Mouse (Mus musculus): ENCODE data around the gene Mthfd2. TPM values are rescaled to one million over a fixed set of nuclear protein-coding genes. Genes with fewer than 3 reads are reported as not detected.
"Not testable (repeated sequence)": the region's sequence is repeated elsewhere in the genome, so short reads cannot be mapped to it uniquely, and the experiment has no call there.

Gene Mthfd2
- total RNA-seq (2022): 1 to 10 TPM; 1.0 to 2.2 (median 1.9) TPM

GRCm38 (mm10) chr6:83325525-83326393 is at the start of gene Mthfd2, which contains the start of gene Mob1a:
Gene Mthfd2 (minus strand): TSS chr6:83325908.
Gene Mob1a (plus strand): TSS chr6:83326016.
- DNase-seq (ENCODE audit: low spot score): peak; percentile 96

GRCm38 (mm10) chr6:83373704-83374300 is 48.1 kb upstream of the Mthfd2 start:
- peak; percentile 24 for DNase-seq (ENCODE audit: low spot score)

- DNase-seq (ENCODE audit: low spot score): no peak
Observed at GRCm38 (mm10) chr6:83371350-83371749, 45.6 kb upstream of the Mthfd2 start.

GRCm38 (mm10) chr6:83370316-83370965 is 44.7 kb upstream of the Mthfd2 start:
- no peak for DNase-seq (ENCODE audit: low spot score)

GRCm38 (mm10) chr6:83363075-83363474 is 37.4 kb upstream of the Mthfd2 start:
- no peak for DNase-seq (ENCODE audit: low spot score)

GRCm38 (mm10) chr6:83361523-83362248 is 36.0 kb upstream of the Mthfd2 start:
- no peak for DNase-seq (ENCODE audit: low spot score)

GRCm38 (mm10) chr6:83357436-83357835 is 31.7 kb upstream of the Mthfd2 start:
- DNase-seq (ENCODE audit: low spot score): no peak

GRCm38 (mm10) chr6:83356569-83357138 is 30.9 kb upstream of the Mthfd2 start:
- peak; percentile 83 for DNase-seq (ENCODE audit: low spot score)

GRCm38 (mm10) chr6:83354856-83355781 is 29.4 kb upstream of the Mthfd2 start:
- no peak for DNase-seq (ENCODE audit: low spot score)

GRCm38 (mm10) chr6:83352666-83353410 is 27.1 kb upstream of the Mthfd2 start:
- DNase-seq (ENCODE audit: low spot score): no peak

GRCm38 (mm10) chr6:83351490-83352160 is 25.9 kb upstream of the Mthfd2 start:
- DNase-seq (ENCODE audit: low spot score): no peak

- no peak for DNase-seq (ENCODE audit: low spot score)
Observed at GRCm38 (mm10) chr6:83350851-83351405, 25.2 kb upstream of the Mthfd2 start.

GRCm38 (mm10) chr6:83350172-83350571 is 24.5 kb upstream of the Mthfd2 start:
- DNase-seq (ENCODE audit: low spot score): no peak

- DNase-seq (ENCODE audit: low spot score): peak; percentile 87
Observed at GRCm38 (mm10) chr6:83349274-83349958, 23.7 kb upstream of the Mthfd2 start.

GRCm38 (mm10) chr6:83348873-83349272 is 23.2 kb upstream of the Mthfd2 start, which contains the start of gene Bola3:
Gene Bola3 (plus strand): TSS chr6:83349147.
- DNase-seq (ENCODE audit: low spot score): no peak

- no peak for DNase-seq (ENCODE audit: low spot score)
Observed at GRCm38 (mm10) chr6:83347916-83348315, 22.2 kb upstream of the Mthfd2 start.

- not testable (repeated sequence) for DNase-seq (ENCODE audit: low spot score)
Observed at GRCm38 (mm10) chr6:83345285-83345684, 19.6 kb upstream of the Mthfd2 start.

GRCm38 (mm10) chr6:83342957-83343356 is 17.2 kb upstream of the Mthfd2 start:
- no peak for DNase-seq (ENCODE audit: low spot score)

All from heart, adult 8-10 months (tissue).